Mouse (Mus musculus): Measurements from ENCODE around the gene Cfb.
"Not testable (repeated sequence)": the region's sequence is repeated elsewhere in the genome, so short reads cannot be mapped to it uniquely, and the experiment has no call there.

The Cfb gene

DNA sequence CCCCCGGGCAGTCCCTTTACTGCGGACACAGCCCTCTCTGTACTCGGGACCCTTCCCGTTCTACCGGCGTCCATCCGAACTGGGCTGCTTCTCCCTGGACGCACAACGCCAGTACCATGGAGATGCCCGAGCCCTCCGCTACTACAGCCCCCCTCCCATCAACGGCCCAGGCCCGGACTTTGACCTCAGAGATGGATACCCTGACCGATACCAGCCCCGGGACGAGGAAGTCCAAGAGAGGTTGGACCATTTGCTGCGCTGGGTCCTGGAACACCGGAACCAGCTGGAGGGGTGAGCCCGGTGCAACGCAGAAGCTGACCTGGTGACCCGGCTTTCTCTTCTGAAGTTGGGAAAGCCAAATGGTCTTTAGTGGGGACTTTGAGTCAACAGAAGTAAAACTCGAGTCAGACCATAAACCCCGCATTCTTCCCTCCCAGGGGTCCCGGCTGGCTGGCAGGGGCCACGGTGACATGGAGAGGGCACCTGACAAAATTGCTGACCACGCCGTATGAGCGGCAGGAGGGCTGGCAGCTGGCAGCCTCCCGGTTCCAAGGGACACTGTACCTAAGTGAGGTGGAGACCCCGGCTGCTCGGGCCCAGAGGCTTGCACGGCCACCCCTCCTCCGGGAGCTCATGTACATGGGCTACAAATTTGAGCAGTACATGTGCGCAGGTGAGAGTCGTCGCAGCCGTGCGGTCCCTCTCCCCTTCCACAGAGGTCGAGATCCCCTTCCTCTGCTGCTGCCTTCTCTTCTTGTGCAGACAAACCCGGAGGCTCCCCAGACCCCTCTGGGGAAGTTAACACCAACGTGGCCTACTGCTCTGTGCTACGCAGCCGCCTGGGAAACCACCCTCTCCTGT lies 24.6 kb downstream of the Cfb start:
- no peak for DNase-seq (ENCODE audit: low read depth, low spot score)

DNA sequence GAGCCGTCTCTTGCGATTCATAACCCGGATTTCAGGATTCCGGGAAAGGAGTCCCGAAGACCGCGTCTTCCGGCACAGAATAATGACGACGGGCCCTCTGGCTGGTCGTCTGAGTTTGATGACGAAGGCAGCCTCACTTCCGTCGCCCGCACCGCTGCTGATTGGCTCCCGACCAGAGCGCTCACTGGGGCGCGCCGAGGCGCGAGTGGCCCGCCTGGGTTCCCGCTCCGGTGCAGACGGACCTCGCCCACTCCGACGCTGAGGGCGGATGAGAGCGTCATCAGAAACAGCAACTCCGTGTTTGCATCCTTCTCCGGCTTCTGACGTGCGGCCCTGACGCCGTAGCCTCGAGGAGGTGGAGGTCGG lies 25.5 kb downstream of the Cfb start, which contains the start of the genes Stk19 and Dxo:
Gene Stk19, minus strand, starts transcription at position 90 of the 366 bp plus-strand sequence.
Gene Dxo, plus strand, starts transcription at position 164 of the 366 bp plus-strand sequence.
- peak; percentile 96 for DNase-seq (ENCODE audit: low read depth, low spot score)

DNA sequence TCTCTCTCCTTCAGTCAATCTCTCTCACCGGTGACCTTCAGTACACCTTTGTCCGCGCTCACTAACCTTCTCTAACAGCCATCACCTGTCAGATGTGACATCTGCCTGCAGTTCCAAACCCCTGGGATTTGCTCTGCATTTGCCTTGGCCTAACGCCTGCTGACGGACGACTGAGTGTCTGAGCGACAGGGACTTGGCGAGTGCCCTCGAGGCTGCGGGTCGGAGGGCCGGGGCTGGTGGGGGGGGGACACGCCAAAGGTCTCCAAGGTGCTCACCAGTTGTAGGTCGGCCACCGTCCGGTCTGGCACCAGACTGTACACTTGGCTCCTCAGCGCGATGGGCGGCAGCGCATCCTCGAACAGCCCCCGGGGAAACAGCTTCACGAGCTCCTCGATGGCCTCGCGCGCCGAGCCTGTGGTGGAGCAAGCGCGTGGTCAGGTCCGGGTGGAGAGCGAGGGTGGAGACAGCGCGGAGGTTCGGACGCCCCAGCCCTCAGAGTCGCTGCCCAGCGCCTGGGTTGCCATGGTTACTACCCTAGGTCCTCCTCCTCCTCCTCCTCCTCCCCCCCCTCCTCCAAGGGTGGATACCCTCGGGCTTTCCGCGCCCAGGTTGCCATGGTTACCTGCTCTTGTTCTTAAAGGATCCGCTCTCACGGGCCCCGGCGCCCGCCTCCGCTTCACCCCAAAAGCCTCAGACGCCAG lies 26.0 kb downstream of the Cfb start:
- no peak for DNase-seq (ENCODE audit: low read depth, low spot score)

DNA sequence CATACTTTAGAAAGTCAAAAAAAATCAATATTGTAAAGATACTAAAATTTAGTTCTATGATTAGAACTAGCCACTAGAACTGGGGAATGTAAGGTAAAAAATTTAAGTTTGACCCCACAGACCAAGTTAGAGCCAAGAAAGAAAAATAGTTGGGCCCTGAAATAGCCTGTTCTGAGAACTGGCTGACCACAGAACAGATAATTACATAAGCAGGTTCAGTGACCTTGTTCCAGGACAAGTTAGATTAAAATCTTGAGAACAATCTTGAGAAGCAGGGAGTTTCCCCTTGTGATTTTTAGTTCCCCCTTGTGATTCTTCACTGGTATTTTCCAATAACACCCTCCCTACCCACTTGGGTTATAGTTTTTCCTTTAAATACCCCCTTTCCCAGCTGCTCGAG lies 31.5 kb downstream of the Cfb start:
- not testable (repeated sequence) for DNase-seq (ENCODE audit: low read depth, low spot score)

DNA sequence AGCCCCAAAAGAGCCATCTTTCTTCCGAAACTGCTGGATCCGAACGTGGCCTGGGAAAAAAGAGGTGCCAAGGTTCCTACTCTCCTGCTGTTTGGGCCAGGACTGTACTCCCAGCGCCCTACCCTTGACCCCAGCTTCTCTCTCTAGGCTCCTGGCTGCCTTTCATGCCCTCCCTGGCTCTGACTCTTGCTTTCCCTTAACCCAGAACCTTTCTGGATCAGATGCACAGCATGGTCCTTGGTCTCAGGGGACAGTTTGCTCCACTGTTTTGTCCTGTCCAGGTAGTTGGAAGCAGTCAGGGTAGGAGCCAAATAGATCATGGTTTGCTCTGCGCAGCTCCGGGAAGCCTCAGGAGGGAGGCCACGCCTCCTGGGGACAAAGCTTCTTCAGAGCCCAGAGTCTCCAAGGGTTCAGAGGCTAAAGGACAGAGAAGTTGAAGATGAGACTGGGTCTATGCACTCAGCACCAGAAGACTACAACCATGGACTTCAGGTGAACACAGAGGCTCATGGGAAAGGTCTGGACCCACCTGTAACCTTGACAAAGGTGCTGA lies 47.4 kb downstream of the Cfb start:
- DNase-seq (ENCODE audit: low read depth, low spot score), result no peak

DNA sequence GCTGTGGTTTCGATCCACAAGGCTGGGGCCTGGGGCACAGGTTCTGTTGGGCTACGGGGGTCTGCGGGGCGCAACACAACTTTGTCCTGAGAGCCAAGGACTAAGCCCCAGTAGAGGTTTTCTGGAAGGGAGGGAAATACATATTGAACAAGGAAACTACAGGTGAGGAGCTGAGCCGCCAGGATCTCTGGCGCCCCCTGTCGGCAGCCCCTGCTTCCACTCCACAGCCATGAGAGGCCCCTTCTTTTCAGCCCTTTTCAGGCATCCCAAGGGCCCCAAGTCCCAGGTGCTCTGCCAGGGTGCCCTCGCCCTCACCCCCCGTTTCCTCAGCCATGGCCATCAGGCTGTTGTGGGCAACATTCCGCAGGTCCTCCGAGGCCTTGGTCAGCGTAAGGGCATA lies 48.6 kb downstream of the Cfb start:
- DNase-seq (ENCODE audit: low read depth, low spot score), result peak; percentile 45

DNA sequence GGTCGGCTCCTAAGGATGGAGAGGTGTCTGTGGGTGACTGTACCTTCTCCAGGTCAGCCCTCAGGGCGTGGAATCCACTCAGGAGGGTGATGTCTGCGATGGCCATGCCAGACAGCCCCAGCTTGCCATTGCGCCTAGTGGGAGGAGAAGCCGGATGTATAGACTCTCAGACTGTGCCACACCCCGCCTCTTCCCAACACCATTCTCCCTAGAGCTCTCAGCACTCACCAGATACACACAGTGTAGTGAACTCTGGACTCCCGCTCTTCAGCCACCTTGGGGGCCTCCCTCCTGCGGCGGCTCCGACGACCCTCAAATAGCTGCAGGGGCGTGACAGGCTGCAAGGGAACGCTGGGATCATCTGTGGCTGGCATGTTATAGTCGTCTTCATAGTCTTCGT lies 51.0 kb downstream of the Cfb start:
- no peak for DNase-seq (ENCODE audit: low read depth, low spot score)

DNA sequence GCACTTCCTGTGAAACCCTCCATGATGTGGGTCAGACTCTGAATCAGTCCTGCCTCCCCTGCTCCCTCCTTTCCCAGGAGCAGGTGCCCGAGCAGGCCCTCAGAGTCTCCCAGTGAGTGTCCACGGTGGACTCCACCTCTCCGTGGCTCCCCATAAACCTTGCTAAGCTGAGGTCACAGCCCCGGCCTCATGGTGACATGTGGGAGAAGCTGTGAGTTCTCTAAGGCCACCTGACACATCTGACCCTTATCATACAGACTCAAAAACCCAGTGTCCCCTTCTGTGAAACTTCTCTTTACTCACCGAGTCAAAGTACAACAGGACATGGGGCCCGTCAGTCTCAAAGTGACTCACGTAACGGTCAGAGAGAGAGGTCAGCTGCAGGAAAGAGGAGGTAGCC lies 51.5 kb downstream of the Cfb start:
- DNase-seq (ENCODE audit: low read depth, low spot score), result not testable (repeated sequence)

DNA sequence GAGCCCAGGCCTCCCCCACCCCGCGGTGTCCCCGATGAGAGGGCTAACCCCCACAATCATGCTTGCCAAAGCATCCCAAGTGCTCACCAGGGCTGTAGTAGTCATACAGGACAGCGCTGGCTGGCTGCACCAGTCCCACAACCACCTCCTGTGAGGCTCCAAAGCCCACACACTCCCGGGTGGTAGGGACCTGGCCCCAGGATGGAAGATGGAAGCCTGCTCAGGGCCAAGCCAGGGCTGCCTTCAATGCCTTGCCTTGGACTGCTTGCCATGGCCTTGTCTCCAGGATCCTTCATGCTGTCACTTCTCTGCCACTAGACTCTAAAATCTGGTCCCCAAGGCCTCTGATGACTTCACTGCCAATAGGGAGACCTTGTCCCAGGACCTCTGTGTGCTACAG lies 51.9 kb downstream of the Cfb start:
- not testable (repeated sequence) for DNase-seq (ENCODE audit: low read depth, low spot score)

DNA sequence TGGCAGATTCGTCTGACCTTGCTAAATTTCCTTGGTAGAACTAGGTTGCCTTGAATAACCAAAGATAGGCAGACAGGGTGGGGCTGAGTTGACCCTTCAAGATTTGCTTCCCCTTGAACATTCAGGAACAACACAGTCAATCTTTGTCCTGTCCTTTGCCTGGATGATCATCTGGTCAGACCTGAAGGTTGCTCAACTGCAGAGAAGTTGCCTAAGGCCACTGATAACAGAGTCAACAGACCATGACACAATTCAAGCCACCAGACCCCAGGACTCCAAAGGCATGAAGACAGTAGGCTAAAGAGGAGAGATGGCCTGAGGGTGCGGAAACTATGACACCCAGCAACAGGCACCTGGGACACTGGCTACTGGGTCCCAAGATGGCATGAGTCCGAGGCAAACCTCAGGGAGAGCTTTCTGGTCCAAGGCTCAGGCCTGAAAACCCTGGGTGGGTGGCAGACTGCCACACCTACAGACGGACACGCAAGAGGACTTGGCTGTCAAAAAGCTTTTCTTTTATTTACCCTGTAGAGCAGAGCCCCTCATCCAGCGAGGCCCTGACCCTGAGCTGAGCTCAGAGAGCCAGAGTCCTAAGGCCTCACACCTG lies 53.6 kb downstream of the Cfb start:
- no peak for DNase-seq (ENCODE audit: low read depth, low spot score)

DNA sequence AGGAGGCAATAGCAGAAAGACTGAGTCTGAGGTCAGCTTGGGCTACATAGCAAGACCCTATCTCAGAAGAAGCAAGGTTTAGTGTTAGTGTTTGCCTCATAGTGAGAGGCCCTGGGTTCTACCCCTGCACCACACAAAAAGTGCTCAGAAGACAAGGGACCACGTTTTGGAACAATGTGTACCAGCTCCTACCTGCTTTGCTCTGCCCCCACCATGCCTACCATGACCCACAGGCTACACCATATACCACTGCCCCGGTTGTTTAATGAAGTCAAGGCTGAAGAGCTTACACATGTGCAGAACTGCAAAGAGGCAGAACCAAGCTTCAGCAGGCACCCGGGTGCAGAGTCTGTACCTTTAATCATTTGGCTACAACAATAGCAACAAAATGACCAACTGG lies 55.1 kb downstream of the Cfb start:
- no peak for DNase-seq (ENCODE audit: low read depth, low spot score)

Data from ES-CJ7 (cell line).